Mouse (Mus musculus) heart, embryonic 16.5 days (tissue): Measurements from ENCODE around the gene Sh3yl1. TPM values are rescaled to one million over a fixed set of nuclear protein-coding genes. Genes with fewer than 3 reads are reported as not detected.

ENCODE experiments used
- ATAC-seq: fragments of 200-750 bp; cut with Nextera tagmentation; replicated peaks from 2 replicates; pipeline ENCODE4 v1.8.0; 2017; ENCODE audit warnings: moderate number of reproducible peaks; ENCODE audit not compliant: insufficient read depth, low FRiP score; ENCODE audit errors: extremely low read depth
- H3K27ac ChIP-seq: fragments of 300-500 bp; sonication (generic); 2 replicates; pipeline ENCODE4 v1.5.1; 2014; ENCODE audit warnings: mild to moderate bottlenecking, low read length, control low read depth, moderate library complexity
- H3K27me3 ChIP-seq: fragments of 300-500 bp; sonication (generic); 2 replicates; pipeline ENCODE4 v1.6.1; 2014; ENCODE audit warnings: low read length, mixed read lengths; ENCODE audit not compliant: control insufficient read depth, insufficient read depth
- H3K36me3 ChIP-seq: fragments of 300-500 bp; sonication (generic); 2 replicates; pipeline ENCODE4 v1.6.1; 2014; ENCODE audit not compliant: control insufficient read depth, insufficient read depth
- H3K4me1 ChIP-seq: fragments of 300-500 bp; sonication (generic); 2 replicates; pipeline ENCODE4 v1.6.1; 2014; ENCODE audit warnings: low read length, mixed read lengths; ENCODE audit not compliant: control insufficient read depth, insufficient read depth
- H3K4me2 ChIP-seq: fragments of 300-500 bp; sonication (generic); 2 replicates; pipeline ENCODE4 v1.6.1; 2014; ENCODE audit warnings: low read depth, mild to moderate bottlenecking, control low read depth, low read length
- H3K4me3 ChIP-seq: fragments of 300-500 bp; sonication (generic); 2 replicates; pipeline ENCODE4 v1.5.1; 2014; ENCODE audit warnings: mild to moderate bottlenecking, control low read depth, low read length
- H3K9ac ChIP-seq: fragments of 300-500 bp; sonication (generic); 2 replicates; pipeline ENCODE4 v1.6.1; 2014; ENCODE audit warnings: low read length, control low read depth
- H3K9me3 ChIP-seq: fragments of 300-500 bp; sonication (generic); replicated peaks from 2 replicates; pipeline ENCODE4 v1.6.1; 2016; ENCODE audit warnings: low read length; ENCODE audit not compliant: control insufficient read depth
- WGBS: fragments of 180-500 bp; shearing (Covaris S2); extraction: QIAGEN DNeasy Blood & Tissue Kit; methylation state at CpG from one replicate; pipeline ENCODE4 v1.1.7; 2014; 5-methylcytosine and 5-hydroxymethylcytosine counted together
- polyA plus RNA-seq: library from polyadenylated mRNA; unstranded; fragments of >200 nt; fragmentation: Nextera tagmentation; extraction: Ambion mirVana; gene quantifications from 2 replicates; pipeline ENCODE4 v1.2.1, GENCODE M21; 2015

Sh3yl1 gene
- polyA plus RNA-seq, 1 experiment from 2014 or later, result 6.6 TPM

DNA sequence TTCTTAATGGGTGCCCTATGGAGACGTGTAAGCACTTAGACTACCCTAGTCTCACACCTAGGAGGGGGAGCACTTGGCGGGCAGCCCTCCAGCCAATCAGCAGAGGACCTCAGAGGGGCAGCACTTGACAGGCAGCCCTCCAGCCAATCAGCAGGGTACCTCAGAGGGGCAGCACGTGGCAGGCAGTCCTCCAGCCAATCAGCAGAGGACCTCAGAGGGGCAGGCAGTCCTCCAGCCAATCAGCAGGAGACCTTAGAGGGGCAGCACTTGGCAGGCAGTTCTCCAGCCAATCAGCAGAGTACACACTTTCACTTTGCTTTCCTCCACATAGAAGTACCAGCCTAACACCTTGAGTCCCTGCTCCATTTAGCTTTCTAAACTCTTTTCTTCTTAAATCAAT is 10.9 kb downstream of the Sh3yl1 start:
- no peak for ATAC-seq
- Histone ChIP-seq H3K9ac (no peak overlapping the region), H3K4me1 (no peaks in the 10 kb centered on the region), H3K4me2 (no peak overlapping the region), H3K27me3 (no peaks in the 10 kb centered on the region), H3K36me3 (no peaks in the 10 kb centered on the region), H3K27ac (no peak overlapping the region), H3K4me3 (no peak overlapping the region), H3K9me3 (no peaks in the 10 kb centered on the region)
- 69% methylated on average over 3 of the region's 3 CpGs for WGBS

DNA sequence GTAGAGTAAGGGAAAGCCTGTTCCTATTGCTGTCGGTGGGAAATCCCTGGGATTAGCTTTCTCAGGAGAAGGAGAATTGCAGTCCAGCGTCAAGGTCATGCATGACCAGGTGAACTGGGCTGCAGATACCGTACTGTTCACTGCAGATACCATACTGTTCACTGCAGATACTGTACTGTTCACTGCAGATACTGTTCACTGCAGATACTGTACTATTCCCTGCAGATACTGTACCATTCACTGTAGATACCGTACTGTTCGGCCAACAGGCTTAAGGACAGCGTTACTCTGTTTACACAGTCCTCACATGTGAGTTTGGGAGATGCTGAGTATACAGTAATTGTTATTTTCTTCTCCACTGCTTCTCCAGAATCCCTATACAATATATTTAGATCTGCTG is 16.7 kb downstream of the Sh3yl1 start:
- H3K4me2 ChIP-seq, result no peak overlapping the region
- no peak overlapping the region for H3K9ac ChIP-seq
- H3K4me3 ChIP-seq, result no peak overlapping the region
- no peaks in the 10 kb centered on the region for H3K4me1 ChIP-seq
- 74% methylated on average over 6 of the region's 6 CpGs for WGBS
- no peak overlapping the region for H3K27ac ChIP-seq
- no peak for ATAC-seq
- H3K36me3 ChIP-seq, result no peaks in the 10 kb centered on the region
- no peaks in the 10 kb centered on the region for H3K9me3 ChIP-seq
- H3K27me3 ChIP-seq, result no peaks in the 10 kb centered on the region

DNA sequence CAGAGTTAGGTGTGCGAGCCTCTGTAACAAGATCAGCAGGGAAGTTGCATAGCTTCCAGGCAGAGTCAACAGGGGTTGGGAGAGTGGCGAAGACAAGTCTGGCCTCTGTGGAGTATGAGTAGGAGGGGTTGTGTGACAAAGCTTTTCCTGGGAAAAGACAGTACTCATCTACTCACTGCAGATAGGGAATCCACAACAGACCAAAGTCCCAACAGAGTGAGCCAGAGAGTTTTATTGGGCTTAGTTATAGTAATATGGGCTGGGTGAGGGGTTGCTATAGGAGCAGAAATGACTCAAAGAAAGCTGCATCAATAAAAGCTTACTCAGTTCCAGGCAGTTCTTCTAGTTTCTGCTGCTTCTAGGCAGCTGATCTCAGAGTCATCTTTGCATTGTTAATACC is 21.8 kb downstream of the Sh3yl1 start:
- ATAC-seq, result no peak

DNA sequence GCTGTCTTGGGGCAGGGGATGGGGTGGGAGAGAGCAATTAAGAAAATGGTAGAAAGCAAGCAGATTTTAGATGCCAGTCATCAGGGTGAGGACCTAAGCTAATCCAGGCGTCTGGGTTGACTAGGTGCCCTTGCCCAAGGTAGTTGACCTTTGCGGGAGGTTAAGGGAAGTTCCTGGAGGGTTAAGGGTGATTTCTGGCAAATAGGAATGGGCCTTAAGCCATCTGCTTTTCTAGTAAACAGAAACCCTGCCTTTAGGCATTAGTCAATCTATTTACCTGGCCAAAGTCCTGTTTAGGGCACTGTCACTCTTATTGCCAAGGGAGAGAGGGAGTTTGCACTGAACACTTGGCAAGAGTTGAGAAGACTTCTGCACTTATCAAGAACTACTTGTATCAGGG is 25.4 kb downstream of the Sh3yl1 start:
- Histone ChIP-seq H3K27ac (no peak overlapping the region), H3K9ac (no peak overlapping the region), H3K4me2 (no peak overlapping the region), H3K4me3 (no peak overlapping the region), H3K9me3 (no peaks in the 10 kb centered on the region), H3K36me3 (no peaks in the 10 kb centered on the region), H3K27me3 (no peaks in the 10 kb centered on the region), H3K4me1 (no peaks in the 10 kb centered on the region)
- WGBS, result 81% methylated on average over 2 of the region's 2 CpGs
- ATAC-seq, result no peak

More for the DNA sequence above, 21.8 kb downstream of the Sh3yl1 start:
- no peak overlapping the region for H3K4me2 ChIP-seq
- H3K9me3 ChIP-seq, result no peaks in the 10 kb centered on the region
- no peaks in the 10 kb centered on the region for H3K27me3 ChIP-seq
- no peak overlapping the region for H3K9ac ChIP-seq
- no peaks in the 10 kb centered on the region for H3K4me1 ChIP-seq
- H3K36me3 ChIP-seq, result no peaks in the 10 kb centered on the region
- WGBS, result 73% methylated on average over 2 of the region's 2 CpGs
- H3K27ac ChIP-seq, result no peak overlapping the region
- no peak overlapping the region for H3K4me3 ChIP-seq

DNA sequence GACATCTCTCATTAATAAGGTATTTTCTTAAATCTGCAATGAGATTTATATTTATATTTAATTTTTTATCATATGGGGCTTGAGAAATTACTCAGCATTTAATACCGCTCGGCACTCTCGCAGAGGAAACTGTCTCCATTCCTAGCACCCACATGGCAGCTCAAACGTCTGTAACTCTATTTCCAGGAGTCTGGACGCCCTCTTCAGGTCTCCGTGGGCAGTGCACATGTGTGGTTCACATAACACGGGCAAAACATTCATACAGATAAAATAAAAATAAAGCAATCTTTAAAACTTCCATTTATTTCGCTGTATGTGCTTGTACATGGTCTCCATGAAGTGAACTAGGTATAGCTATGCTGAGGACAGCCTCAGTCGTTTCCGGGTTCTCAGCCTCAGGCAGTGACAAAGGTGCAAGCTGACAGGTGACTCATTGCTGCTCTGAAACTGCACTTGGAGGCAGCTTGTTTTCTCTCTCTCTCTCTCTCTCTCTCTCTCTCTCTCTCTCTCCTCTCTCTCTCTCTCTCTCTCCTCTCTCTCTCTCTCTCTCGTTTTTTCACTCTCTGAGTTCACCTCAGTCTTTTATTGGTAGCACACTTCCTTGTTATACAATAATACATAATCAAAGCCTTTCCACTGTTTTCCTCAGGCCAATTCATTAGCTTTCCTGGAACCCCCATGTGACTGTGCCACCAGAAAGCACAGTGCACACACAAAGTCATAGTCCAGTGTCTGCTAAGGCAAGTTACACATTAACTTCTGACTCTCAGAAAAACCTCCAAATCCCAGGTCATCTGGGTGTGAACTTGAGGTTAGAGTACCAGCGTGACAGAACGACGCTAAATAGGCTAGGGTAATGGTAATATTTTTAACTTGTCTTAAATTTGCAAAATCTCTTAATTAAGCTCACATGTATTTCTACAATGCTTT is 31.9 kb downstream of the Sh3yl1 start:
- 87% methylated on average over 14 of the region's 14 CpGs for WGBS
- Histone ChIP-seq H3K27me3 (no peaks in the 10 kb centered on the region), H3K27ac (no peak overlapping the region), H3K9me3 (no peaks in the 10 kb centered on the region), H3K36me3 (no peaks in the 10 kb centered on the region), H3K9ac (no peak overlapping the region), H3K4me3 (no peak overlapping the region), H3K4me1 (no peaks in the 10 kb centered on the region), H3K4me2 (no peak overlapping the region)
- no peak for ATAC-seq

DNA sequence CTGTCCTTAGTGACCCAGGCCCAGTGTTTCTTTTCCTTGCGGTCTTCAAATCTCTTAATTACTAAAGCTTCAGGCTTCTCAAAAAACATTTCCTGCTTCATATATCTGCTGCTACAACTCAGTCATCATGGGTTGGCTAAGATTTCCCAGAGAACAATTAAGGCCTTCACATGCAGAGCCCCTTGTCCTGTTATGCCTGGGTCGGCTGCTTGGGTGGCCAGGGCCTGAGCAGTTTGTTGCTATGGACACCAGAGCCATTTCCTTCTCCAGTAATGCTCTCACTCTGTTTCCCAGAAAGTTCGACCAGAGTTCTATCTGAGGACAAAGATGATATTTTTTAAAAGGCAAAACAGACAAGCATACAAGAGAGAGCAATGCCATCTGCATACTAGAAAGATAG is 32.7 kb downstream of the Sh3yl1 start:
- ATAC-seq, result no peak
- Histone ChIP-seq H3K36me3 (no peaks in the 10 kb centered on the region), H3K4me1 (no peaks in the 10 kb centered on the region), H3K9me3 (no peaks in the 10 kb centered on the region), H3K4me2 (no peak overlapping the region), H3K27ac (no peak overlapping the region), H3K9ac (no peak overlapping the region), H3K27me3 (no peaks in the 10 kb centered on the region), H3K4me3 (no peak overlapping the region)
- whole genome bisulfite sequencing, result 58% methylated on average over 3 of the region's 3 CpGs

DNA sequence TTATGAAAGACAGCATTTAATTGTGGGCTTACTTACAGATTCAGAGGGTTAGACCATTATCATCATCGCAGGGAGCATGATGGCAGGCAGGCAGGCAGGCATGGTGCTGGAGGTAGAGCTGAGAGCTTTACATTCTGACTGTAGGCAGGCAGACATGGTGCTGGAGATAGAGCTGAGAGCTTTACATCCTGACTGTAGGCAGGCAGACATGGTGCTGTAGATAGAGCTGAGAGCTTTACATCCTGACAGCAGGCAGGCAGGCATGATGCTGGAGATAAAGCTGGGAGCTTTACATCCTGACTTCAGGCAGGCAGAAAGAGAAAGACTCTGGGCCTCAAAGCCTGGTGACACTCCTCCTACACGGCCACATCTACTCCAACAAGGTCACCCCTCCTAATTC is 59.2 kb downstream of the Sh3yl1 start:
- no peak overlapping the region for H3K27ac ChIP-seq
- 55% methylated on average over 2 of the region's 2 CpGs for WGBS
- no peak overlapping the region for H3K4me3 ChIP-seq
- H3K9me3 ChIP-seq, result no peaks in the 10 kb centered on the region
- ATAC-seq, result no peak
- H3K4me1 ChIP-seq, result no peaks in the 10 kb centered on the region
- H3K27me3 ChIP-seq, result no peaks in the 10 kb centered on the region
- H3K4me2 ChIP-seq, result no peak overlapping the region
- H3K9ac ChIP-seq, result no peak overlapping the region
- no peaks in the 10 kb centered on the region for H3K36me3 ChIP-seq

DNA sequence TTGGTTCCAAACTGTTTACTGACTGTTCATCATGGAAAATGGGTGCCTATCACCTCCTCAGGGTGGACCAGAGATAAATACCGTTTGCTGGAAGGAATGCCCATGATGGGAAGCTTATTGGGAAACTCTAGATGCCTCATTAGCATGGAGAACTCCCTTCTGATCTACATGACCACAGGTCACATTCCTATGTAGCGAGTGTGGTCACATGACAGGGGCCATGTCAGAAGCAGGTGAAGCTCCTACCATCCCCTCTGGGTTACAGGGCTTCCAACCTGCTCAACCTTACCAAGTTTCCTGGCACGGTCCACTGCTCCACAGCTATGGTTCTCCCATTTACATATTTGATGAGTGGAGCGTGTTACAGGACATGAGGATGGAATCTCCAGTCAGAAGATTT is 92.3 kb downstream of the Sh3yl1 start:
- Histone ChIP-seq H3K27me3 (peaks cover 4% of the 10 kb centered on the region; the same call in 1 of the 2 replicates), H3K4me2 (no peak overlapping the region), H3K9me3 (no peaks in the 10 kb centered on the region), H3K4me3 (no peak overlapping the region), H3K4me1 (no peaks in the 10 kb centered on the region), H3K27ac (no peak overlapping the region), H3K36me3 (no peaks in the 10 kb centered on the region), H3K9ac (no peak overlapping the region)
- WGBS, result 70% methylated on average over 4 of the region's 4 CpGs
- no peak for ATAC-seq

DNA sequence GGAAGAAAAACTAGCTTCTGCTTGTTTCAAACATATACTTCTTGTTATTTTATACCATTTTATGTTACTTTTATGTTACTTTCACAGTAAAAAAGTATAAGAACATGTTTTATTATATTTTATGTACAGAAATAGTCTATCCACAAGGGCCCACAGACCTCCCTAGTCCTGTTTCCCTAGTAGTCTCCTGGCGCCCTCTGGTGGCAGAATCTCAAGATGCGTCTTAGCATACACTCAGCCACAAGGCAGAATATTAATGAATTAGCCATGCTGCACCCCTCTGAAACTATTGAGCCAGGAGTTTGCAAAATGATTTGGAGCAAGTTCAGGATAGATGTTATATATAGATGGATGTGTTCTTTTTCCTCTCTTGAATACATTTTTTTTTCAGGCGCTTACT is 93.5 kb downstream of the Sh3yl1 start:
- WGBS, result 17% methylated on average over 3 of the region's 3 CpGs
- no peak for ATAC-seq
- no peak overlapping the region for H3K4me3 ChIP-seq
- H3K4me2 ChIP-seq, result no peak overlapping the region
- H3K4me1 ChIP-seq, result no peaks in the 10 kb centered on the region
- H3K9me3 ChIP-seq, result no peaks in the 10 kb centered on the region
- no peak overlapping the region for H3K27ac ChIP-seq
- no peaks in the 10 kb centered on the region for H3K36me3 ChIP-seq
- peaks cover 4% of the 10 kb centered on the region; the same call in 1 of the 2 replicates for H3K27me3 ChIP-seq
- H3K9ac ChIP-seq, result no peak overlapping the region
